Mouse (Mus musculus) CH12.LX (cell line): ENCODE data around the gene Spats2.

Experiments
- CHD1 ChIP-seq: IDR thresholded peaks from 2 replicates; pipeline ENCODE4 v1.6.1; 2012; ENCODE audit warnings: low read depth, low read length, improper control_type of control experiment, inconsistent platforms
- CTCF ChIP-seq, 2 experiments: IDR thresholded peaks in 1 of 2; conservative IDR thresholded peaks in 1 of 2; 2 replicates each; pipeline ENCODE4 v1.5.1; 2011 to 2012; ENCODE audit warnings: low read depth in 2 of 2, low read length in 2 of 2, improper control_type of control experiment in 1 of 2, inconsistent platforms in 1 of 2, mild to moderate bottlenecking in 1 of 2, moderate library complexity in 1 of 2
- E2F4 ChIP-seq: IDR thresholded peaks from 2 replicates; pipeline ENCODE4 v1.6.1; 2011; ENCODE audit warnings: low read depth, low read length, improper control_type of control experiment; ENCODE audit not compliant: insufficient replicate concordance
- ELF1 ChIP-seq: IDR thresholded peaks from 2 replicates; pipeline ENCODE4 v1.6.1; 2014; ENCODE audit warnings: low read depth, mild to moderate bottlenecking, inconsistent platforms, low read length, improper control_type of control experiment
- EP300 ChIP-seq: IDR thresholded peaks from 2 replicates; pipeline ENCODE4 v1.6.1; 2011; ENCODE audit warnings: low read length, improper control_type of control experiment
- MAFK ChIP-seq: IDR thresholded peaks from 2 replicates; pipeline ENCODE4 v1.6.1; 2011; ENCODE audit warnings: low read length, improper control_type of control experiment; ENCODE audit not compliant: insufficient replicate concordance
- MAX ChIP-seq: IDR thresholded peaks from 2 replicates; pipeline ENCODE4 v1.6.1; 2011; ENCODE audit warnings: low read length, improper control_type of control experiment
- MAZ ChIP-seq: IDR thresholded peaks from 2 replicates; pipeline ENCODE4 v1.6.1; 2012; ENCODE audit warnings: low read depth, mild to moderate bottlenecking, inconsistent platforms, low read length, improper control_type of control experiment, moderate library complexity
- MYC ChIP-seq: IDR thresholded peaks from 2 replicates; pipeline ENCODE4 v1.6.1; 2011; ENCODE audit warnings: low read depth, mild to moderate bottlenecking, improper control_type of control experiment, low read length
- POLR2A ChIP-seq: IDR thresholded peaks from 2 replicates; pipeline ENCODE4 v1.6.1; 2011; ENCODE audit warnings: low read depth, mild to moderate bottlenecking, improper control_type of control experiment, low read length
- USF1 ChIP-seq: IDR thresholded peaks from 2 replicates; pipeline ENCODE4 v1.6.1; 2014; ENCODE audit warnings: low read depth, mild to moderate bottlenecking, inconsistent platforms, low read length, improper control_type of control experiment
- USF2 ChIP-seq: conservative IDR thresholded peaks from 2 replicates; pipeline ENCODE4 v1.6.1; 2011; ENCODE audit warnings: low read depth, low read length, improper control_type of control experiment
- ZC3H11A ChIP-seq: IDR thresholded peaks from 2 replicates; pipeline ENCODE4 v1.6.1; 2012; ENCODE audit warnings: low read depth, mild to moderate bottlenecking, inconsistent platforms, low read length, improper control_type of control experiment
- ZKSCAN1 ChIP-seq: IDR thresholded peaks from 2 replicates; pipeline ENCODE4 v1.6.1; 2012; ENCODE audit warnings: low read depth, inconsistent platforms, low read length, improper control_type of control experiment, borderline replicate concordance

DNA sequence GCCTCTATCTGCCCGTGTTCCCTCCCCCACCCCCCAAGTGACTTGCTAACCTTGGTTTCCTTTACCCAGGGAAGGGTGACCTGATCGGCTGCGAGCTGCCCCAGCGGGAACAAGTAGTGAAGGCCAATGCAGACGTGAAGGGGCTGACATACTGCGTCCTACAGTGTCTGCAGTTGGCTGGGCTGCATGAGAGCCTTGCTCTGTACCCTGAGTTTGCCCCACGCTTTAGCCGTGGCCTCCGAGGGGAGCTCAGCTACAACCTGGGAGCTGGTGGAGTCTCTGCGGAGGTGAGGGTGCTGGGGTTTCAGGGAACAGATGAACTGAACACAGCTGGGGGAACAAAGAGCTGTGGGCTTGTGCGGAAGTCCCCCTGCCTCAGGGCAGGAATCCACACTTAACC lies 112.3 kb downstream of the Spats2 start:
- no peak for TF ChIP-seq CTCF (conservative IDR thresholded peaks at IDR 0.05 in 1 of 2, IDR thresholded peaks at IDR 0.05 in 1 of 2; ENCODE audit: low read depth in 2 of 2, low read length in 2 of 2)
- no peak for TF ChIP-seq E2F4
- no peak for TF ChIP-seq ZC3H11A
- no peak for TF ChIP-seq MYC
- TF ChIP-seq MAZ: no peak
- no peak for TF ChIP-seq ZKSCAN1
- no peak for TF ChIP-seq EP300
- no peak for TF ChIP-seq USF2
- TF ChIP-seq MAX: no peak
- TF ChIP-seq ELF1: no peak
- TF ChIP-seq POLR2A: no peak
- TF ChIP-seq CHD1: no peak
- TF ChIP-seq USF1: no peak
- TF ChIP-seq MAFK: no peak
